Mouse (Mus musculus): Measurements from ENCODE around the gene Baiap2. TPM values are rescaled to one million over a fixed set of nuclear protein-coding genes. Genes with fewer than 3 reads are reported as not detected.
A peak's percentile ranks its signal among the peaks of the same experiment; 100 is the strongest.

The Baiap2 gene
- polyA plus RNA-seq, 1 experiment from 2014 or later = 4.2 TPM

DNA sequence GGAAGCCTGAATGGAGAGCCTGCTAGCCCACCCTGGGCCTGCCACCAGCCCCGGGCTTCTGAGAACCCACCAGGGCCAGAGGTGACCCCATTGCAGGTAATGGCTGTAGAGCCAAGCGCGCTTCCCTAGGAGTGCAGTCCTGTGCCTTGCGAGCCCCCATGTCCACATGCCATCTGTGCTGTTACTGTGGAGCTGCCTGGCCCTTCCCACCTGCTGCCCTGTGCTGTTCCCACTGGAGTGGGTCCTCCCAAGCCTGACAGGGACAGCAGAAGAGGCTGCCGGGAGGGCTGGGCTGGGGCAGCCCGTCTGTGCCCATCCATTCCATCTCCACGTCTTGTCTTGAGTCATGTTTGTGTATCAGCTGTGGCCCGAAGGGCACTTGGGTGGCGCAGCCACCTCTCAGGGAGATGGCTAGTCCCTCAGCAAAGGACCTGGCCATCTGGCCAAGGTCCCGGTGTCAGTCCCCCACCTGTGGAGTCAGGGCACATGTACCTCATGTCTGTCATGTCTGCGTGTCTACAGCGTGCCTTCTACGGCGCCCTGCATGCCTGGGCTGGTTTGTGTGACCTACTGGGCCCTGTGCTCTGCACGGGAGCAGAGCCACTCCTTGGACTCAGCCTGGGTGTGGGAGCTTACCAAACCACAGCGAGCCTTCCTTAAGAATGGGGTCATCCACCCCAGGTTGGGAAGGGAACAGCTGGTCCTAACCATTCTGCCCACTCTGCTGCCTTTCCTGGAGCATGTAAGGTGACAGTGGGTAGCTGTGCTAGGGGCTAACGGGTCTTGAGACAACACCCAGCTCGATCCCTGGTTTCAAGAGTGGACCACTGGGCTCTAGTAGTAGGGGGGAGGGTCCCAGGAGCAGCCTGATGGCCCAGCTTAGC, 63.1 kb downstream of the Baiap2 start:
- 87% methylated on average over 18 of the region's 18 CpGs for WGBS
- H3K9me3 ChIP-seq (ENCODE audit: control insufficient read depth) = no peaks in the 10 kb centered on the region
- H3K4me1 ChIP-seq (replicated peaks; ENCODE audit: control insufficient read depth, insufficient read depth, low read length) = no peaks in the 10 kb centered on the region

DNA sequence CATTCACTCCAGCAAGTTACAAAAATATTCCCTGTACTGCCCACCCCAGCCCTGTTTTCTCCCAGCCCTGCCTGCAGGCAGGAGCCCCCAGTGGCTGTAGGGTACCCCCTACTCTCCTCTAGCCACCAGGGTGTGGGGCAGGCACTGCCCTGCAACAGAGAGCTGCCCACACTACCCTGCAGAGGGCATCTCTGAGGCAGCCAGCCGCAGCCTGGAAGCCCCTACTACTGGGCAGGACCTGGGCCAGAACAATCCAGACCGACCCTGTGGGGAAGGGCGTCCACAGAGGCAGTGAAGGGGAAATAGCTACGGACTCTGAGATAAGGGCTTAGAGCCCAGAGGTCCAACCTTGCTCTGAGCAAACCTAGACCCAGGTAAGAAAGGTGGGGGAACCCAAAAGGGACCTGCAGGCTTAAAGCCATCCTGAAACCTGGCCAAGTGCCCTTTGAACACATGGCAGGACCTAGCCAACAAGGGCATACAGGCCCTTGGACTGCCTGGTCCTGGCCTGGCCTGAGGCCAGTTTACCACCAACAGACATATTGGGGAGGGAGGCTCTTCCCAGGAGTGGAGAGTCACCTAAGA, 65.0 kb downstream of the Baiap2 start:
- Histone ChIP-seq H3K4me2 (replicated peaks; ENCODE audit: low read depth) (no peak overlapping the region), H3K4me1 (replicated peaks; ENCODE audit: control insufficient read depth, insufficient read depth, low read length) (no peaks in the 10 kb centered on the region), H3K27ac (ENCODE audit: low read depth, low read length) (no peak overlapping the region), H3K27me3 (replicated peaks; ENCODE audit: control insufficient read depth, insufficient read depth, low read length) (peaks cover 9% of the 10 kb centered on the region; the same call in 1 of the 2 replicates), H3K36me3 (ENCODE audit: control insufficient read depth, insufficient read depth) (no peaks in the 10 kb centered on the region), H3K9ac (ENCODE audit: low read depth, low read length) (no peak overlapping the region), H3K9me3 (ENCODE audit: control insufficient read depth) (no peaks in the 10 kb centered on the region), H3K4me3 (ENCODE audit: low read depth, low read length) (no peak overlapping the region)
- ATAC-seq = no peak
- WGBS = 54% methylated on average over 4 of the region's 4 CpGs
- TF ChIP-seq CTCF (IDR thresholded peaks at IDR 0.05; ENCODE audit: low read depth) = 0 out of 2 replicates have a peak, but pooled peaks have one; percentile 16

More for the DNA sequence above, 63.1 kb downstream of the Baiap2 start:
- no peaks in the 10 kb centered on the region for H3K27me3 ChIP-seq (replicated peaks; ENCODE audit: control insufficient read depth, insufficient read depth, low read length)
- no peak overlapping the region for H3K4me3 ChIP-seq (ENCODE audit: low read depth, low read length)
- no peak for ATAC-seq
- H3K4me2 ChIP-seq (replicated peaks; ENCODE audit: low read depth) = no peak overlapping the region
- no peak overlapping the region for H3K9ac ChIP-seq (ENCODE audit: low read depth, low read length)
- no peaks in the 10 kb centered on the region for H3K36me3 ChIP-seq (ENCODE audit: control insufficient read depth, insufficient read depth)
- TF ChIP-seq CTCF (IDR thresholded peaks at IDR 0.05; ENCODE audit: low read depth) = no peak
- no peak overlapping the region for H3K27ac ChIP-seq (ENCODE audit: low read depth, low read length)

DNA sequence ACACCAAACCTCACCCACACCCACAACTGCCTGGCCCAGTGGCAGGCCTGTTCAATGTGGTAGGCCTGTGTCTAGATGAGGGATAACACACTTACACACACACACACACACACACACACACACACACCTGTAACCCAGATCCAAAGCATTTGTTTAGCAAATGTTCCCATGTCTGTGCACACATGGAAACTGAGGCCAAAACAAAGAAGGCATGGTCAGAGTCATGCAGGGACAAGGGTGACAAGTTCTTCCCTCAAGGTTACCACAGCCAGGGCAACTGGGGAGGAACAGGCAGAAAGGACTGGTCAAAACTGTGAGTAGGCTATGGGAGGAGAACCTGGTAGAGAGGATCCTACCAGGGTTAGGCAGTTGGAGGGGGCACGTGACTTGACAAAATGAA, 65.9 kb downstream of the Baiap2 start:
- no peaks in the 10 kb centered on the region for H3K36me3 ChIP-seq (ENCODE audit: control insufficient read depth, insufficient read depth)
- no peak for ATAC-seq
- peaks cover 10% of the 10 kb centered on the region; the same call in 1 of the 2 replicates for H3K27me3 ChIP-seq (replicated peaks; ENCODE audit: control insufficient read depth, insufficient read depth, low read length)
- TF ChIP-seq CTCF (IDR thresholded peaks at IDR 0.05; ENCODE audit: low read depth) = no peak
- no peaks in the 10 kb centered on the region for H3K9me3 ChIP-seq (ENCODE audit: control insufficient read depth)
- no peaks in the 10 kb centered on the region for H3K4me1 ChIP-seq (replicated peaks; ENCODE audit: control insufficient read depth, insufficient read depth, low read length)
- H3K27ac ChIP-seq (ENCODE audit: low read depth, low read length) = no peak overlapping the region
- H3K9ac ChIP-seq (ENCODE audit: low read depth, low read length) = no peak overlapping the region
- WGBS = 95% methylated on average over 1 of the region's 1 CpGs
- no peak overlapping the region for H3K4me3 ChIP-seq (ENCODE audit: low read depth, low read length)
- no peak overlapping the region for H3K4me2 ChIP-seq (replicated peaks; ENCODE audit: low read depth)

DNA sequence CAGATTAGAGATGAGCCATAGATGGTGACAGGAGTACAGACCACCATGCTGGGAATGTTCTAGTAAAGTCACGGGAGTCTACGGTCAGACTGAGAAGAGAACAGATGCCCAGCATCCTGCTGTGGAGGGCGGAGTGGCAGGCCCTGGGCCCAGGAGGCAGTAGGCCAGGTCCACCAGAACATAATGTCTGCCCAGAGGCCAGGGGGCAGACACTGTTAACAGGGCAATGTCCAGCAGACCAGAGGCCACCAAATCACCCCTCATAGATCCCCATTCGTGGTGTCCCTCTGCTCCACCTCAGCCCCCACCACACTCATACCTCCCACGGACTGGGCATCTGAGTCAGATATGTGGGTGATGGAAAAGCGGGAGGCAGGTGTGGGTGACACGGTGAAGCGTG, 66.4 kb downstream of the Baiap2 start:
- 93% methylated on average over 8 of the region's 8 CpGs for WGBS
- Histone ChIP-seq H3K9ac (ENCODE audit: low read depth, low read length) (no peak overlapping the region), H3K36me3 (ENCODE audit: control insufficient read depth, insufficient read depth) (no peaks in the 10 kb centered on the region), H3K27me3 (replicated peaks; ENCODE audit: control insufficient read depth, insufficient read depth, low read length) (peaks cover 10% of the 10 kb centered on the region; the same call in 1 of the 2 replicates), H3K27ac (ENCODE audit: low read depth, low read length) (no peak overlapping the region), H3K9me3 (ENCODE audit: control insufficient read depth) (no peaks in the 10 kb centered on the region), H3K4me3 (ENCODE audit: low read depth, low read length) (no peak overlapping the region), H3K4me1 (replicated peaks; ENCODE audit: control insufficient read depth, insufficient read depth, low read length) (no peaks in the 10 kb centered on the region), H3K4me2 (replicated peaks; ENCODE audit: low read depth) (no peak overlapping the region)
- no peak for TF ChIP-seq CTCF (IDR thresholded peaks at IDR 0.05; ENCODE audit: low read depth)
- no peak for ATAC-seq

DNA sequence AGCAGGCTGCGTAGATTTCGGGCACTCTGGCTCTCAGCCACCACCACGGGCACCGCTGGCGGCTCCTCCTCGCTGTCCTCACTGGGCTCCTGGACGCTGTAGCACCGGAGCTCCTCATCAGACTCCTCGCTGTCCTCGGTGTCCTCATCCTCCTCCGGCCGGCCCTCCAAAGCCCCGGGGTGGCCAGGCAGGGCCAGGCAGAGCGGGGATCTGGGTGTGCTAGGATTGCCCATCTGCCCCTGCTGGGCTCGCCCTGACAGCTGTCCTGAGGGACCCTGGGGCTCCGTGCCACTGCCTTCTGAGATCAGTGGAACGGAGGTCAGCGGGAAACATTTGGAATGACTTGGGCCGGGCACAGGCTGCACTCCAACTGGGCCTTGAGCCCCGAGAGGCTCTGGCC, 67.4 kb downstream of the Baiap2 start:
- WGBS = 83% methylated on average over 20 of the region's 20 CpGs

DNA sequence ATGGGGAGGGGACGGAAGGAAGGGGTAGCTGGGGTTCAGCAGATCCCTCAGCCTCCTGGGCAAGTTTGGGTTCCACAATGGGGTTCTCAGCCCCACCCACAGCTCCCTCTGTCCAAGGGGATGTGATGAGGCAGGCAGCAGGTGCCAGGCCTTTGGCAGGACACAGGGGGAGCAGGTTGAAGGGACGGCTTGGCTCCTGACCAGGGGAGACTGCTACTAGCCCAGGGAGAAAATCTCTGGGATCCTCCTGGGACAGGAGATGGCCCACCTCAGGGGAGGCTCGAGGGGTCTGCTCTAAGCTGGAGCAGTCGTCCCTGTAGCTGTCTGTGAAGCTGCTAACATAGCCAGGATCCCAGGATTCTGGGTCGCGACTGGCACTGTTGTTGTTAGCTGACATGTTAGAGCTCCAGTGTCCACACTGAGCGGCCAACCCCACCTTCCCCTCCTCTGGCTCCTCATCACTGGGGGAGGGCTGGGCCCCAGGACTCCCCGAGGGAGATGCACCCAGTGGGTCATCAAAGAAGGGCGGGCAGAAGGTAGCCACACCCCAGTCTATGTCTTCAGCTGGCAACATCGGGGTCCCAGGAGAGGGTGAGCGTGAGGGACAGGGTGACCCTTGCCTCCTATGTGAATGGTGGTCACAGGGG, 68.7 kb downstream of the Baiap2 start:
- TF ChIP-seq CTCF (IDR thresholded peaks at IDR 0.05; ENCODE audit: low read depth) = no peak
- Histone ChIP-seq H3K9me3 (ENCODE audit: control insufficient read depth) (no peaks in the 10 kb centered on the region), H3K27ac (ENCODE audit: low read depth, low read length) (no peak overlapping the region), H3K36me3 (ENCODE audit: control insufficient read depth, insufficient read depth) (no peaks in the 10 kb centered on the region), H3K9ac (ENCODE audit: low read depth, low read length) (no peak overlapping the region), H3K4me3 (ENCODE audit: low read depth, low read length) (no peak overlapping the region), H3K27me3 (replicated peaks; ENCODE audit: control insufficient read depth, insufficient read depth, low read length) (peaks cover 10% of the 10 kb centered on the region; the same call in 1 of the 2 replicates), H3K4me1 (replicated peaks; ENCODE audit: control insufficient read depth, insufficient read depth, low read length) (no peaks in the 10 kb centered on the region), H3K4me2 (replicated peaks; ENCODE audit: low read depth) (no peak overlapping the region)
- no peak for ATAC-seq
- WGBS = 79% methylated on average over 11 of the region's 11 CpGs

More for the DNA sequence above, 67.4 kb downstream of the Baiap2 start:
- no peak overlapping the region for H3K4me3 ChIP-seq (ENCODE audit: low read depth, low read length)
- no peaks in the 10 kb centered on the region for H3K4me1 ChIP-seq (replicated peaks; ENCODE audit: control insufficient read depth, insufficient read depth, low read length)
- H3K9ac ChIP-seq (ENCODE audit: low read depth, low read length) = no peak overlapping the region
- H3K9me3 ChIP-seq (ENCODE audit: control insufficient read depth) = no peaks in the 10 kb centered on the region
- H3K4me2 ChIP-seq (replicated peaks; ENCODE audit: low read depth) = no peak overlapping the region
- ATAC-seq = no peak
- H3K27me3 ChIP-seq (replicated peaks; ENCODE audit: control insufficient read depth, insufficient read depth, low read length) = peaks cover 10% of the 10 kb centered on the region; the same call in 1 of the 2 replicates
- H3K36me3 ChIP-seq (ENCODE audit: control insufficient read depth, insufficient read depth) = no peaks in the 10 kb centered on the region
- no peak overlapping the region for H3K27ac ChIP-seq (ENCODE audit: low read depth, low read length)
- no peak for TF ChIP-seq CTCF (IDR thresholded peaks at IDR 0.05; ENCODE audit: low read depth)
